Mouse (Mus musculus) 416B (cell line): Measurements from ENCODE around the gene Fto.

Experiments used
- DNase-seq: peaks from one replicate; pipeline ENCODE4 v3.0.0; 2011; ENCODE audit warnings: low read depth

The Fto gene

GRCm38 (mm10) chr8:91312835-91313832 lies at the start of gene Fto, which contains the start of gene Rpgrip1l:
TSS of gene Fto (plus strand) at chr8:91313525.
TSS of gene Rpgrip1l (minus strand) at chr8:91313262.
- DNase-seq = peak; percentile 99

- DNase-seq = no peak
Measured at GRCm38 (mm10) chr8:91263939-91264338, 49.4 kb upstream of the Fto start.

- no peak for DNase-seq
Measured at GRCm38 (mm10) chr8:91264564-91264963, 48.8 kb upstream of the Fto start.

GRCm38 (mm10) chr8:91269374-91269958 lies 43.9 kb upstream of the Fto start:
- peak; percentile 69 for DNase-seq

GRCm38 (mm10) chr8:91273493-91273892 lies 39.8 kb upstream of the Fto start:
- DNase-seq = no peak

GRCm38 (mm10) chr8:91276337-91276736 lies 37.0 kb upstream of the Fto start:
- no peak for DNase-seq

GRCm38 (mm10) chr8:91278060-91278459 lies 35.3 kb upstream of the Fto start:
- no peak for DNase-seq

- DNase-seq = no peak
Measured at GRCm38 (mm10) chr8:91280467-91281212, 32.7 kb upstream of the Fto start.

GRCm38 (mm10) chr8:91281545-91281944 lies 31.8 kb upstream of the Fto start:
- no peak for DNase-seq

GRCm38 (mm10) chr8:91282655-91283054 lies 30.7 kb upstream of the Fto start:
- no peak for DNase-seq

- no peak for DNase-seq
Measured at GRCm38 (mm10) chr8:91283815-91284214, 29.5 kb upstream of the Fto start.

- DNase-seq = no peak
Measured at GRCm38 (mm10) chr8:91286237-91286636, 27.1 kb upstream of the Fto start.

- DNase-seq = no peak
Measured at GRCm38 (mm10) chr8:91290576-91290975, 22.7 kb upstream of the Fto start.

- DNase-seq = no peak
Measured at GRCm38 (mm10) chr8:91295786-91296185, 17.5 kb upstream of the Fto start.

GRCm38 (mm10) chr8:91298672-91299071 lies 14.7 kb upstream of the Fto start:
- peak; percentile 68 for DNase-seq

GRCm38 (mm10) chr8:91304481-91305386 lies 8.6 kb upstream of the Fto start:
- DNase-seq = no peak

GRCm38 (mm10) chr8:91312342-91312741 lies 983 bp upstream of the Fto start:
- peak; percentile 20 for DNase-seq

GRCm38 (mm10) chr8:91317567-91318227 lies 4.4 kb downstream of the Fto start:
- DNase-seq = no peak

GRCm38 (mm10) chr8:91318938-91319729 lies 5.8 kb downstream of the Fto start:
- DNase-seq = no peak

- no peak for DNase-seq
Measured at GRCm38 (mm10) chr8:91323511-91323910, 10.2 kb downstream of the Fto start.
